Mouse (Mus musculus) v-Abl transformed pro-B cells (cell line): Measurements from ENCODE around the gene Gm3629.
"Not testable (repeated sequence)": the region's sequence is repeated elsewhere in the genome, so short reads cannot be mapped to it uniquely, and the experiment has no call there.

Source experiments
- in situ Hi-C, 2 experiments: fragments of 400-800 bp; cut with MboI; formaldehyde crosslinking; loops; one replicate each; pipeline ENCODE4 v1.15.1; 2025; ENCODE audit not compliant: unreplicated experiment in 2 of 2

Gm3629 gene

GRCm38 (mm10) chr14:6590513-6590912 lies at the start of gene Gm3629:
Gm3629 (minus strand) TSS chr14:6590613.
- in situ Hi-C loops, result not testable (repeated sequence)

GRCm38 (mm10) chr14:6622318-6622717 lies 31.9 kb upstream of the Gm3629 start, which contains the start of gene Gm3460:
Gm3460 (minus strand) TSS chr14:6622418.
- in situ Hi-C loops, result not testable (repeated sequence)

DNA sequence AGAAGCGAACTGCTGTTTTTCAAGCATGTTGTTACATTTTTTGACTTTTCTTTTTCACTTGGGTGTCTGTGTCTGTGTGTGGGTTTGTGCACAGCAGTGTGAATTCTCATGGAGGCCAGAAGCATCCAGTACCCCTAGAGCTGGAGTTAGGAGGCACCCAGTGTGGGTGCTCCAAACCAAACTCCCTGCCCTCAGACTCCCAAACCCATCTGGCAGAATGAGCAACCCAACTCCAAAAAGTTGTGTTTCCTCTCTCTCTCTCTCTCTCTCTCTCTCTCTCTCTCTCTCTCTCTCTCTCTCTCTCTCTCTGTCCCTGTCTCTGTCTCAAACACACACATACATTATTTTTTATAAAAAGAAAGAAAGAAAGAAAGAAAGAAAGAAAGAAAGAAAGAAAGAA lies 16.0 kb upstream of the Gm3629 start:
- in situ Hi-C loops, result not testable (repeated sequence)

DNA sequence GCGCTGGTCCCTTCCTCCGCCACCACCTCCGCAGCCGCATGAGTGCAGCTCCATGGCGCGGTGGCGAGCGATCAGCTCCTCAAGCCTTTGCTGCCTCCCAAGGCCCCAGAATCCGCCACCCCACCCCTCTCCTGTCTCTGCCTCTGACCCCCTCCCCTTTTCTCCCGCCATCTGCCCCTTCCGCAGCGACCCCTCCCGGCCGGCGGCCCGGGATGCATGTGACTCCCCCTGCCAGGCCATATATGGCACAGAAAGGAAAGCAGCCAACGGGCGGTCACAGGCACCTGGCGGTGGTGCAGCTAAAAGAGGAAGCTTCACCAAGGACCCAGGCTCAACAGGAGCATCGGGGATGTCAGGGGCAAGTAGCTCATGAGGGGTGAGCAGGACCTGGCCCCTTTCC lies 14.6 kb upstream of the Gm3629 start:
- in situ Hi-C loops, result not testable (repeated sequence)

- in situ Hi-C loops, result not testable (repeated sequence)
Observed at GRCm38 (mm10) chr14:6604551-6604950, 14.1 kb upstream of the Gm3629 start.

DNA sequence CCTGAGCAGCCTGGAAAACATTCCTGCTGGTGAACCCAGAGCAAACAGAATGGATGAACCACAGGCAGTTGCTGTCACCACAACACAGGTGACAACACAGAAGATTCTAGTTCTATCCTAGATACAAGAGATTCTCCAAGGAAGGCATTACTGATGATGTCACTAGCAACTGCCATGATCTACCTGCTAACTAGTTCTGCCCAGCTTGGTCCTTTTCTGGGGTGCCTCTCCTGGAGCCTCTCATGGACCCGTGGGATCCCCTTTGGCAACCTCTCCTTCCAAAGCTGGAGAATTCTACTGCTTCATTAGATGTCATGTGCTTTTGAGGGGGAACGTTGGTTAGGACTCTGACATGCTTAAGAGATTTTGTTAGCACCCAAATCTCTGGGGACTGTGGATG lies 53.2 kb downstream of the Gm3629 start, which contains the start of gene Gm8356:
Gene Gm8356, minus strand, starts transcription at position 101 of the 400 bp plus-strand sequence.
- in situ Hi-C loops, result not testable (repeated sequence)
